Mouse (Mus musculus) G1E (cell line): Measurements from ENCODE around the gene Arap2.

Experiments used
- CTCF ChIP-seq: IDR thresholded peaks from 2 replicates; pipeline ENCODE4 v1.5.1; 2012; ENCODE audit warnings: low read depth, low read length, inconsistent platforms, mixed read lengths
- GATA1 ChIP-seq: IDR thresholded peaks from 2 replicates; pipeline ENCODE4 v1.6.1; 2012; ENCODE audit warnings: borderline replicate concordance, low read length, inconsistent platforms, mixed read lengths
- POLR2AphosphoS5 ChIP-seq: IDR thresholded peaks from 2 replicates; pipeline ENCODE4 v1.6.1; 2012; ENCODE audit warnings: low read depth, low read length, inconsistent platforms; ENCODE audit not compliant: insufficient replicate concordance

GRCm38 (mm10) chr5:62716468-62716867 is 49.5 kb downstream of the Arap2 start:
- TF ChIP-seq CTCF (no peak), GATA1 (no peak), POLR2AphosphoS5 (no peak)
